Mouse (Mus musculus) heart, embryonic 12.5 days (tissue): ENCODE results near the gene Cdk17. TPM values are rescaled to one million over a fixed set of nuclear protein-coding genes. Genes with fewer than 3 reads are reported as not detected.

Experiments
- ATAC-seq: fragments of 200-750 bp; cut with Nextera tagmentation; 2 replicates; pipeline ENCODE4 v1.8.0; 2017; ENCODE audit warnings: moderate TSS enrichment, moderate library complexity; ENCODE audit not compliant: insufficient number of reproducible peaks, low FRiP score
- H3K27ac ChIP-seq: fragments of 300-500 bp; sonication (generic); 2 replicates; pipeline ENCODE4 v1.5.1; 2016; ENCODE audit warnings: mild to moderate bottlenecking, moderate library complexity; ENCODE audit not compliant: poor library complexity, severe bottlenecking
- H3K27me3 ChIP-seq: fragments of 300-500 bp; sonication (generic); replicated peaks from 2 replicates; pipeline ENCODE4 v1.6.1; 2016; ENCODE audit warnings: mild to moderate bottlenecking, moderate library complexity
- H3K36me3 ChIP-seq: fragments of 300-500 bp; sonication (generic); 2 replicates; pipeline ENCODE4 v1.6.1; 2016; ENCODE audit warnings: mild to moderate bottlenecking, moderate library complexity
- H3K4me1 ChIP-seq: fragments of 300-500 bp; sonication (generic); replicated peaks from 2 replicates; pipeline ENCODE4 v1.6.1; 2016; ENCODE audit warnings: mild to moderate bottlenecking
- H3K4me2 ChIP-seq: fragments of 300-500 bp; sonication (generic); 2 replicates; pipeline ENCODE4 v1.6.1; 2016; ENCODE audit warnings: mild to moderate bottlenecking, moderate library complexity
- H3K4me3 ChIP-seq: fragments of 300-500 bp; sonication (generic); 2 replicates; pipeline ENCODE4 v1.5.1; 2016; ENCODE audit warnings: mild to moderate bottlenecking
- H3K9ac ChIP-seq: fragments of 300-500 bp; sonication (generic); 2 replicates; pipeline ENCODE4 v1.6.1; 2016; ENCODE audit warnings: mild to moderate bottlenecking, moderate library complexity
- H3K9me3 ChIP-seq: fragments of 300-500 bp; sonication (generic); replicated peaks from 2 replicates; pipeline ENCODE4 v1.6.1; 2016; ENCODE audit warnings: mild to moderate bottlenecking, moderate library complexity
- WGBS: fragments of 180-500 bp; shearing (Covaris S2); methylation state at CpG from one replicate; pipeline ENCODE4 v1.1.7; 2016; 5-methylcytosine and 5-hydroxymethylcytosine counted together
- polyA plus RNA-seq: library from polyadenylated mRNA; unstranded; fragments of >200 nt; fragmentation: Nextera tagmentation; extraction: Ambion mirVana; gene quantifications from 2 replicates; pipeline ENCODE4 v1.2.1, GENCODE M21; 2016

Cdk17 gene
- polyA plus RNA-seq, 1 experiment from 2014 or later = 25.2 TPM

DNA sequence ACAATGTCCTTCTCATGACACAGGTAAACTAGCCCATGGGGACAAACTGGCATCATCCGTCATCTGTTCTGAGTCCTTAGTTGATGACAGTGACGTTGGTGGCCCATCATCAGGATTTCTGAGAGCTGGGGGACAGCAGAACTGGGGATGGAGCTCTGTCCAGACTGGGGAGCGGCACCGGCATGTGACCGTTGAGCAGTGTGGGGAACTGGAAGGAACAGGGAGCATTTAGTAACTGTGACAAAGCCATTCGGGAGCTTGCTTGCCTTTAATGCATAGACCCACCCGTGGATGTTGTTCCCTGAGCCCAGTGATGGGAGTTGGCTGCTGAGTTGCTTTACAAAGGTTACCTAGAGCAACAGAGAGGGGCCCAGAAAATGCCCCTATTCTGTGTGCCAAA is 89.2 kb downstream of the Cdk17 start:
- H3K27me3 ChIP-seq = no peaks in the 10 kb centered on the region
- peaks cover 57% of the 10 kb centered on the region for H3K36me3 ChIP-seq
- peaks cover 39% of the 10 kb centered on the region for H3K4me1 ChIP-seq
- no peak overlapping the region for H3K4me3 ChIP-seq
- no peaks in the 10 kb centered on the region for H3K9me3 ChIP-seq
- H3K27ac ChIP-seq = peak overlapping the region; percentile 72; the same call in 1 of the 2 replicates
- 74% methylated on average over 7 of the region's 7 CpGs for WGBS
- H3K4me2 ChIP-seq = no peak overlapping the region
- no peak for ATAC-seq
- H3K9ac ChIP-seq = 0 out of 2 replicates have a peak overlapping the region, but pooled peaks have one; percentile 2

DNA sequence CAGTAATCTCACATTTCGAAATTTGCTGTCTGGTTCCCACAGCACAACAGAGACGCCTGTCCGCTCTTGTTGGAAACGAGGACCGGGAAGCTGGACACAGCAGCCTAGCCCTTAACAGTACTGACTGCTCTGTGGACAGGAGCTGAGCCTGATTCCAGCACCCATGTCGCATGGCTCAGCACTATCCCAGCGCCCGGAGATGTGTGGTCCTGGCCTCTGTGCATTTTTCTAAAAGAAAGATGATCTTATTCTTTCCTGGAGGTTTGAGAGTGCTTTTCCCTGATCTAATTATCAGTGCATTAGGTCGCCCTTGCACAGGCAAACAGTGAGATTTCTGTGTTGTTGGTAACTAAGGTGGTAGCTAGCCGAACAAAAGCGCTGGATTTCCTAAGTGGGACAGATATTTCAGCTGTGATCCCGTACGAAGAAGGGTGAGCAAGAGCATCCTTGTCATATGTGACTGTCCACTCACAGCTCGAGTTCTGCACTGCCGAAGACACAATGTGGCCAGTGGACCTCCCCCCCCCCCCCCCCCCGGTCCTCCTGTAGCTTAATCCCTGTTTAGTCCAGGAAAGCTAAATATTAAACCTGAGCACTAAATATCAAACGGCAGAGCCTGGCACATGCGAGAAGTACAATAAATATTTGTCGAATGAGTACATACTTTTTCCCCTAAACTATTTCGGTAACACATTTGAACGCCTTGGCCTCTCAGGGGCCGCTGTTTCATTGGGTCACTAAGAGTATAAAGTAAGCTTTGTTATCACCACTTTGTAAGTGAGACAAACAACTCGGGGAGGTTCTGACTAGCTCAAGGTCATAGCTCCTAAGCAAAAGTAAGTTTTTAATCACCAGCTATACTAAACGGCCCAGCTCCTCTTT is 90.0 kb downstream of the Cdk17 start:
- H3K4me2 ChIP-seq = no peak overlapping the region
- 57% methylated on average over 24 of the region's 24 CpGs for WGBS

DNA sequence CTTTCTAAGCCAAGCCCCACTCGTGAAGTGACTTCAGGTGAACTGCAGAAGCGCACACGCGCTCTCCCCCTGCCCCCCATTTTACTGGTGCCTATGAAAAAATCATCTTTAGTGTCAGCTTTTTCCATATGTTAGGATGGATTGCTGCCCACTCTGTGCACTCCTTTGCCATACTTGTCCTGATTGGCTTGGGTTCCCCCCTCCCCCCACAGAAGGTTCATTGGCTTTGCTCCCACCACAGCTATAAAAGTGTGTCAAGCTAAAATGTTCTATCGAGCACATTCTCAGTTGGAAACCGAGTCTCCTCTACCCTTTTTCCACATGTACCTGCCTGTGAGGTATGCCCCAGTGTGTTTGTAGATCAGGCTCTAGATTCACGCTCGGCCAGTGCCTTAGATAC is 90.8 kb downstream of the Cdk17 start:
- H3K36me3 ChIP-seq = peaks cover 48% of the 10 kb centered on the region
- no peak overlapping the region for H3K9ac ChIP-seq
- H3K27ac ChIP-seq = peak overlapping the region; percentile 18
- H3K27me3 ChIP-seq = no peaks in the 10 kb centered on the region
- 86% methylated on average over 8 of the region's 8 CpGs for WGBS
- H3K9me3 ChIP-seq = no peaks in the 10 kb centered on the region
- H3K4me3 ChIP-seq = no peak overlapping the region
- H3K4me2 ChIP-seq = no peak overlapping the region
- peaks cover 48% of the 10 kb centered on the region for H3K4me1 ChIP-seq
- no peak for ATAC-seq

More for the DNA sequence above, 90.0 kb downstream of the Cdk17 start:
- H3K4me3 ChIP-seq = no peak overlapping the region
- no peaks in the 10 kb centered on the region for H3K9me3 ChIP-seq
- H3K27me3 ChIP-seq = no peaks in the 10 kb centered on the region
- no peak for ATAC-seq
- peaks cover 56% of the 10 kb centered on the region for H3K36me3 ChIP-seq
- H3K27ac ChIP-seq = peak overlapping the region; percentile 72
- peaks cover 47% of the 10 kb centered on the region for H3K4me1 ChIP-seq
- H3K9ac ChIP-seq = no peak overlapping the region

DNA sequence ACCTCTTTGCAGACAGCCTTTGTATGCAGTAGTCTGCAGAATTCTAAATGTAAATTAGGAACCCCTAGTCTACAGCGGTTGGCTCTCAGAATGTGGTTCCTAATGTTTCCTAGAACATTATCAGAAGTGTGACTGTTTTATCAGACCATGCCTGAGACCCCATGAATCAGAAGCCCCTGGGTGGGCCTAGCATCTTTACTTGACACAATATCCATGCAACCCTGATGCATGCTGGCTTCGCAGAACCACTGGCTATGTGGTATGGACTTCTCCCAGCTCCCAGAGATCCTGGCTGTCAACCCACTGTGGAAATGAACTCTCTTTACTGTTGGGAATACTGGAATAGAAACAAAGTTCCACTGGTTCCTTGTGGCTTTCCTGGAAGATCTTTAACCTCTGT is 92.0 kb downstream of the Cdk17 start:
- no peak overlapping the region for H3K4me2 ChIP-seq
- H3K9me3 ChIP-seq = no peaks in the 10 kb centered on the region
- no peak overlapping the region for H3K4me3 ChIP-seq
- no peak overlapping the region for H3K9ac ChIP-seq
- no peak overlapping the region for H3K27ac ChIP-seq
- 85% methylated on average over 2 of the region's 2 CpGs for WGBS
- peaks cover 46% of the 10 kb centered on the region for H3K4me1 ChIP-seq
- no peaks in the 10 kb centered on the region for H3K27me3 ChIP-seq
- ATAC-seq = no peak
- peaks cover 38% of the 10 kb centered on the region for H3K36me3 ChIP-seq

DNA sequence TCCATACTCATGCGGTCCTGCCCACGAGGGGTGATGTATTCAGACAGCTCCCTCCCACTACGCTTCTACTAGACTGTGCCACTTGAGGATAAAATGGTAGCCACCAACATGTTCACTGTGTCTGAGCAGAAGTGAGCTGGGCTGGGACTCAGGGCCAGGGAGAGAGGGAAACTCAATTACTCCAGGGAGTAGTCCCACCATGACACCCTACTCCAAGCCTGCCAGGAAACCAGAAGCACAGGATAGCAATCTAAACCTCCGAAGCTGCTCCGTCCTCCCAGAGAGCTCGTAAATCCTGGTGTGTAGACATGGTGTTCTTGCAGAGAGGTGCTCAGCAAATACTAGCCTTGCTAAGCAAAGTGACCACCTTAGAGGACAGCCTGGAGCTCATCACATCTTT is 92.5 kb downstream of the Cdk17 start:
- H3K4me1 ChIP-seq = peaks cover 42% of the 10 kb centered on the region
- WGBS = 87% methylated on average over 6 of the region's 6 CpGs
- H3K27ac ChIP-seq = no peak overlapping the region
- H3K36me3 ChIP-seq = peaks cover 34% of the 10 kb centered on the region
- no peak for ATAC-seq
- H3K9ac ChIP-seq = no peak overlapping the region
- H3K9me3 ChIP-seq = no peaks in the 10 kb centered on the region
- no peak overlapping the region for H3K4me2 ChIP-seq
- no peak overlapping the region for H3K4me3 ChIP-seq
- no peaks in the 10 kb centered on the region for H3K27me3 ChIP-seq

DNA sequence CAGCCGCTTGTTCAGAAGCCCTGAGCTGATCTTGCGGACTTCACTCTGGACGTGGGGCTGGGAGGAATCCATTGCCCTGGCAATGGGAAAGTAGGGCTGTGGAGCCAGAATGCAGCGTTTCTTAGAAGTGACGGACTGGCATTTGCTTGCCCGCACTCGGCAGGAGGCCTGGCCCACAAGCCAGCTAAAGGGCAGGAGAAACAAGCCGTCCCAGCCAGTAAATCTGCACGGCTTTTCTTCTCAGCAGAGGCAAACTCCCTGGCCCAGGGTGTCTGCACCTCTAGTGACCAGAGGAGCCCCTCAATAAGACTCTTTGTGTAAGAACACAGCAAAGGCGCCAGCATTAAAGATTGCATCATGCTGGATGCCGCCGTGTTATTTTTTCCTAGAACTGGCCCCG is 94.6 kb downstream of the Cdk17 start:
- Histone ChIP-seq H3K27me3 (no peaks in the 10 kb centered on the region), H3K4me1 (peaks cover 37% of the 10 kb centered on the region), H3K4me3 (no peak overlapping the region), H3K4me2 (0 out of 2 replicates have a peak overlapping the region, but pooled peaks have one; percentile 9), H3K9me3 (no peaks in the 10 kb centered on the region), H3K36me3 (peaks cover 24% of the 10 kb centered on the region), H3K9ac (no peak overlapping the region), H3K27ac (peak overlapping the region; percentile 72)
- ATAC-seq = no peak
- WGBS = 37% methylated on average over 13 of the region's 13 CpGs

DNA sequence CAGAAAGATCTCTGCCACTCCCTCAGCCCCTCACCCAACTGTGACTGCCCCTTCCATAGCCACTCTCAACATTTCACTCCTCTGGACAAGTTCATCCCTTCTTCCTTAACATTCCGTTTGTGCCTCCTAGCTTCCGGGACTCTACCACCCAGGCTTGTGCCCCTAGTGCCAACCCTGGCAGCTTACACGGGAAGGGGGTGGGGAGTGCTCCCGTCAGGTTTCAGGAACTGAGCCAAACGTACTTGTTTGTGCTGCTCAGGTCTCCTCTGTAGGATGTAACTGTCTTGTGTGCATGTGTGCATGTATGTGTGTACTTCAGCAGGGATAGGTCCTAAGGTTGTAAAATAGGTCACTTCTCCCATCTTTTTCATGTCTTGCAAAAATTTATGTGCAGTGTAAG is 99.2 kb downstream of the Cdk17 start:
- no peaks in the 10 kb centered on the region for H3K9me3 ChIP-seq
- H3K9ac ChIP-seq = no peak overlapping the region
- 69% methylated on average over 5 of the region's 5 CpGs for WGBS
- H3K36me3 ChIP-seq = peaks cover 24% of the 10 kb centered on the region
- H3K4me2 ChIP-seq = no peak overlapping the region
- no peak for ATAC-seq
- no peak overlapping the region for H3K4me3 ChIP-seq
- no peak overlapping the region for H3K27ac ChIP-seq
- peaks cover 59% of the 10 kb centered on the region for H3K4me1 ChIP-seq
- no peaks in the 10 kb centered on the region for H3K27me3 ChIP-seq

DNA sequence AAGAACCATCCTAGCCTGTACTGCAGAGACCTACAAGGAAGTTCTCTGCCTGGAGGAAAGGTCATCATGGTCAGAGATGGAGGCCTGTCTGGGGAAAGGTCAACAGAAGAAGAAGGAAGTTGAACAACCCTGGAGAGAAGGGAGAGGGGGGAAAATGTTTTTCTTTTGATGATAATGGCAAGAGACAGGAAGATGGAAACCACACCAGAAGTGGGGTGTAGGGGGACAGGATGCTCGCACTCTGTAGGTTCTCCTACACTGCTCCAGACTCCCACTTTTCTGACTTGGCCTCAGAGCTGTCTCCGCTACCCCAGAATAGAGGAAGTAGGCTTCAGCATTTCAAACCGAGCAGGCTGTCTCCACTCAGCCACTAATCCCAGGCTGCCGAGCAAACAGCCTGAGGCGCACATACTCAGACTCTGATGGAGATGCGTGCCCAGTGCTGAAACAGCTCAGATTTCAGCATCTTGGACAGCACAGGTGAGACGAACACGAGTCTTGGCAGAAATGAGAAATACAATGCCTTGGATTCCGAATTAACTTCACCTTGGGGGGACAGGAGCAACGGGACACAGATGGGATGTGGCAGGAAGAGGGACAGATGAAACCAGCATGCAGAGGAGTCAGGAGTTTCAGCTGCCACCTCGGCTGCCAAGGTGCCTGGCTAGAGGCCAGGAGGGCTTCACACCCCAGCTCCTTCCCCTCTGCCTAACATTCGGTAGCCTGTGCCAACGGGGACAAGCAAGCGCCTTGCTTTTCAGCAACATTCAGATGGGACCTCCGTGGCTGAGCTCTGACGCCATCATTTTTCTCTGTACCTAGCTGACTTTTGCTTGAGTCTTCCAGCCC is 100.7 kb downstream of the Cdk17 start:
- H3K4me3 ChIP-seq = peak overlapping the region; percentile 23
- peaks cover 36% of the 10 kb centered on the region for H3K36me3 ChIP-seq
- peak overlapping the region; percentile 73 for H3K27ac ChIP-seq
- WGBS = 18% methylated on average over 16 of the region's 16 CpGs
- H3K9me3 ChIP-seq = no peaks in the 10 kb centered on the region
- H3K27me3 ChIP-seq = no peaks in the 10 kb centered on the region
- peak; percentile 44 for ATAC-seq
- H3K4me2 ChIP-seq = peak overlapping the region; percentile 62
- H3K9ac ChIP-seq = peak overlapping the region; percentile 10; the same call in 1 of the 2 replicates
- H3K4me1 ChIP-seq = peaks cover 57% of the 10 kb centered on the region

DNA sequence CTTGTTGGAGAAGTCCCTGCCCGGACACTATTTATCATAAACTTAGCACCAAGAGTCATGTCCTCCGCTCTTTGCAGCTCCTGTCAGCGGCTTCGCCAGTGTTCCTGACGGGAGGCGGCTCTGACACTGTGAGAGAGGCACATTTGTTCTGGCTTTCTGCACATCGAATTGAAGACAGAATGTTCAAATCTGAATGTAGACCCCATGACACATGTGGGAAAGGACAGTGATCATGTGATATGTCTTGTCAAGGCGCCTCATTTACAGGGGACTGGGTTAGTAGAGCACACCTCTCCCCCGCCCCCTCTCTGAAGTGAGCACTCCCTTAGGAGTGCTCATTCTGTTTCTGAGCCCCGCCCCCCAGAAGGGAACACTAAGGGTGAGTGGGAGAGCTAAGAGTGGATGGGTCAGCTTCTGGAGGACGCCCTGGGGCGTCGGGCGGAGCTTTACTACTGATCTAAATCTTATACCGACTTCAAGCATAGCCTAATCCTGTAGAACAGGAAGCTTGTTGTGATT is 101.4 kb downstream of the Cdk17 start:
- H3K4me3 ChIP-seq = peak overlapping the region; percentile 23
- peak overlapping the region; percentile 73 for H3K27ac ChIP-seq
- 0 out of 2 replicates have a peak, but pooled peaks have one; percentile 44 for ATAC-seq
- H3K9me3 ChIP-seq = no peaks in the 10 kb centered on the region
- peaks cover 38% of the 10 kb centered on the region for H3K36me3 ChIP-seq
- H3K27me3 ChIP-seq = no peaks in the 10 kb centered on the region
- WGBS = 9% methylated on average over 15 of the region's 15 CpGs
- peak overlapping the region; percentile 62 for H3K4me2 ChIP-seq
- peaks cover 52% of the 10 kb centered on the region for H3K4me1 ChIP-seq
- peak overlapping the region; percentile 10; the same call in 1 of the 2 replicates for H3K9ac ChIP-seq

DNA sequence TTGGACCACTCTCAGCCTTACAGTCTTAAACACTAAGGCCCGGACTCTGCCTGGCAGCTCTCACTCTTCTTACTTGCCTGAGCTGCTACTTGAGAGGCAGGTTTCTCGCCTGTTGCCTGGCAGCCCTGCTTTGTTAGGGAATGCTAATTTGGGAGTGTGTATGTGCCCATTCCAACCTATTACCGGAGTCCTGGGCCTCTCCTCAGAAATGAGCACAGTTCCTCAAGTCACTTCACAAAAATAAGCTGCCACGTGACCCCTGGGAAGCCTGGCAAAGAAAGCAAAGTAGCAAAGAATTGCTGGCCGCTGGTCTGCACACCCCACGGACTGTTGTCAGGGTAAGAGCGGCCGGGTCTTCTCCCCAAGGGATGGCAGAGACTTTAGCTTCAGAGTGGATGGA is 102.8 kb downstream of the Cdk17 start:
- peaks cover 41% of the 10 kb centered on the region for H3K36me3 ChIP-seq
- H3K27ac ChIP-seq = peak overlapping the region; percentile 73
- H3K4me3 ChIP-seq = no peak overlapping the region
- no peaks in the 10 kb centered on the region for H3K27me3 ChIP-seq
- peaks cover 52% of the 10 kb centered on the region for H3K4me1 ChIP-seq
- no peaks in the 10 kb centered on the region for H3K9me3 ChIP-seq
- 60% methylated on average over 8 of the region's 8 CpGs for WGBS
- H3K4me2 ChIP-seq = no peak overlapping the region
- no peak for ATAC-seq
- peak overlapping the region; percentile 38 for H3K9ac ChIP-seq

DNA sequence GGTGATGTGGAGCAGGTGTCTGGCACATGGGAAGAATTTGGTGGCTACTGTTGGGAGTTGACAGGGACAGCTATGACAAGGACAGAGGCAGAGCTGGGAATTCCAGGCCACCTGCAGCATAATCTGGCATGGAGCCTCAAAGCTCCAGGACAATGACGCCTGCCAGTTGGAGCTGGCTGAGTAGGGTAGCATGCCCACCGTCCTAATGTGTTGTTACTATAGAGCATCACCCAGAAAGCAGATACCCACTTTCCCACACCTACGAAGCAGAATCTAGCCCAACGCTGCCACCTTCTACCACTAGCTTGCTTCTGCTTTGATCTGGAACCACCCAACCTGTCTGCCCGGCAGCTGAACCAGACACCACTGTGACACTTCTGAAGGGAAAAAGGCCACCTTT is 103.3 kb downstream of the Cdk17 start:
- H3K9me3 ChIP-seq = no peaks in the 10 kb centered on the region
- peaks cover 43% of the 10 kb centered on the region for H3K36me3 ChIP-seq
- no peak overlapping the region for H3K4me3 ChIP-seq
- H3K27me3 ChIP-seq = no peaks in the 10 kb centered on the region
- H3K4me2 ChIP-seq = no peak overlapping the region
- ATAC-seq = no peak
- H3K27ac ChIP-seq = peak overlapping the region; percentile 73
- peak overlapping the region; percentile 38; the same call in 1 of the 2 replicates for H3K9ac ChIP-seq
- peaks cover 52% of the 10 kb centered on the region for H3K4me1 ChIP-seq
- WGBS = 75% methylated on average over 5 of the region's 5 CpGs
